Mouse (Mus musculus) spleen, adult 18-20 months (tissue): Measurements from ENCODE around the gene Zscan2.

Experiments used
- DNase-seq, 2 experiments: peaks; one replicate each; pipeline ENCODE4 v3.0.0; 2022; ENCODE audit warnings: mixed read lengths in 2 of 2

Gene Zscan2

DNA sequence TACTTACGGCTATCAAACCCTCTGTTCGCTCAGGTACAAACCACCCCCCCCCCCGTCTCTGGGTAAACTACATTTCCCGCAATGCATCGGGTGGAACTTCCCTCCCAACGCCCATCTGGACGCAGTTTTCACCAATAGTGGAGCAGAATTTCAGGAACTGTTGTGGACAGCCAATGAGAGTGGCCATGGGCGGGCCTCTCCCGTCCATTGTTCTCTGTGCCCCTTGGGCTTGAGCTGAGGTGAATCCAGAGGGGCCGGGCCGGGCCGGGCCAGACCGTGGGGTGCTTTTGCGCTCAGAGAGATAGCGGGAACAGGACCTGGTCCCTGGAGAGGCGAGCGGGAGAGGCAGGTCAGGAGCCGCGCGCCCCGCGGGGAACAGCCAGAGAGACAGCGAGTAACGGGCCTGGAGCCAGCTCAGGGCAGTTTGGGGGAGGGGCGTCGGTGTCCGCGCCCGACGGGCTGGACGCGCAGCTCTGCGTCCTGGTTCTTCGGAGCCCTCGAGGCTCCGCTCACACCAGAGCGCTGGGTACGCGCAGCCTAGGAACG lies at the start of gene Zscan2:
Zscan2 (plus strand) TSS at position 192 of the 546 bp plus-strand sequence.
- peak; percentile 77 to 78 for DNase-seq

- no peak for DNase-seq
These were observed 47.3 kb upstream of the Zscan2 start for GRCm38 (mm10) chr7:80813397-80813796.

GRCm38 (mm10) chr7:80816641-80817040 lies 44.1 kb upstream of the Zscan2 start:
- DNase-seq, result no peak

- DNase-seq, result no peak
These were observed 39.9 kb upstream of the Zscan2 start for GRCm38 (mm10) chr7:80820838-80821237.

DNA sequence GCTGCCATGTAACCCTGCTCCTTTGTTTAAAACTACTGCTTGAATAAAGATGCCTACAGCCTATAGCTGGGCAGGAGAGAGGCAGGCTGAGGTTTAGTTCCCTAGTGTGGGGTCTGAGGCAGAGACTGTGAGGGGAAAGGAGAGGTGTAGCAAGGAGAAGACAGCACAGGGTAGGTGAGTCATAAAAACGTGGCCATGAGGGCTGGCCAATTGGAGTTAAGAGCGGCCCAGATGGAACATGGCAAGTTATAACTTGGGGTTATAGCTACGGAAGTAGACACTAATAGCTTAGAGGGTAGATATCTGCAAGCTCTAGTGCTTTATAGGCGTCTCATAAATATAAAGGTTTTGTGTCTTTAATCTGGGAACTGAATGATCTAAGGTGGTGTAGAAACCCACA lies 37.5 kb upstream of the Zscan2 start:
- DNase-seq, result no peak

- no peak for DNase-seq
These were observed 36.6 kb upstream of the Zscan2 start for GRCm38 (mm10) chr7:80823875-80824682.

GRCm38 (mm10) chr7:80825843-80826403 lies 34.8 kb upstream of the Zscan2 start, which contains the start of gene Iqgap1:
Iqgap1 (minus strand) TSS chr7:80825974.
- DNase-seq, result no peak

DNA sequence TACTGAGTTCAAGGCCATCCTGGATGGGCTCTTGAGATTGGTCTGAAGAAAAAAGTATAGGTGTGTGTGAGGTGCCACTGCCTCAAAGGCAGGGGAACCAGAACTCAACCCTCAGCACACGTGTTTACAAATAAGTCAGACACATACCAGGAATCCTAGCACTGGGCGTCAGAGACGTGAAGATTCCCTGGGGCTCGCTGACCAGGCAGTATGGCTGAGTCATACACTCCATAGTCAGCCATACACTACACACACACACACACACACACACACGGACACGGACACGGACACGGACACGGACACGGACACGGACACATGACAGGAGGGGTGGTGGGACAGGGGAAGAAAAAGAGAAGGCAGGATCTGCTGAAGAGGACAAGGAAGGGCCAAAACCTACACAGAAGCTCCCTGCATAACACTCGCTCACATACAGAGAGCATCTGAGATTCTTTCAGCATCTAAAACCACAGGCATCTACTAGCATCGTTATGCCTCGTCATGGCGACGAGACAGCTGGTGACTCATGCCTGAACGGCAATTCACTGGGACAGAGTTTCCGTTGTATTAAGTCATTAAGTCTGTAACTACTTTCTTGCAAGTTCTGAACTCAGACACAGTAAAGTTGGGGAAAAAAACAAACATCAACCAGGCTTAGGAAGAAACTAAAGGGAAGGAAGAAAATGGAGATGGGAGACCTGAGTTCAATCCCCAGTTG lies 32.4 kb upstream of the Zscan2 start:
- DNase-seq, result no peak

GRCm38 (mm10) chr7:80830193-80830803 lies 30.4 kb upstream of the Zscan2 start:
- peak in 1 of 2 experiments; percentile 20 for DNase-seq

DNA sequence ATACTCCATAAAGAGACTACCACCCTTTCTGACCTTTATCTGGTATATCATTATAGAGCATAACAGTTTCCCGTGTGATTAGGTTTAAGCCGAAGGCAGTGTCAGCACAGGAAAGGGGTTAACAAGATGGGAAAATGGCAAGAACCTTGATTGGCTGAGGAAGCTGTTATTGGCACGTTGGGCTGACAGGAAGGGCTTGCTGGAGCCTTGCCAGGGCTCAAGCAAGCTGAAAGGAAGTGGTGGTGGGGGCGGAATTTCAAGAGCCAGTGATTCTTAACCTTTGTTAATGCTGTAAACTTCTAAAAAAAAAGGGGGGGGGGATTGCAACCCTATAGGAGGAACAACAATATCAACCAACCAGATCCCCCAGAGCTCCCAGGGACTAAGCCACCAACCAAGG lies 28.5 kb upstream of the Zscan2 start:
- peak; percentile 61 to 69 for DNase-seq

DNA sequence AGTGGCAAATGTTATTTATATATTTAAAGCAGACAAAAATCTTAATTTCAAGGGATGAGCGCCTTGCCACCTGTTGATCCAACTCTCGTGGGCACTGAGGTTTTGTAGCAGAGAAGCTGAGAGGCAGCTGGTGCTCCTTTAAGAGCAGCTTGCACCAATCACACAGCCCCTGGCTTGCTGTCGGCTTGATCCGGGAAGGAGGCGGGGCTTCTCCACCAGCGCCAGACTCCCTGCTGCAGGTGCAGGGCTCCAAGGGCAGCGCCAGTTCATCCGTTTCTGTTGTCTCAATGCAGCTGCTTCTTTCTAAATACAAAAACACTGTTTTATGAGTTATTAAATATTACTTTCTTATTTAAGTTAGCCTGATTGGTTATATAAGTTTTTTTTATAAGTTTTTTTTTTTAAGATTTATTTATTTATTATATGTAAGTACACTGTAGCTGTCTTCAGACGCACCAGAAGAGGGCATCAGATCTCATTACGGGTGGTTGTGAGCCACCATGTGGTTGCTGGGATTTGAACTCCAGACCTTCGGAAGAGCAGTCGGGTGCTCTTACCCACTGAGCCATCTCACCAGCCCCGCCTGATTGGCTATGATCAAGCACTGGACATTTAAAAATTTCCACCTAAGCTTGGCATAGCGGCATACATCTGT lies 27.6 kb upstream of the Zscan2 start:
- peak in 1 of 2 experiments; percentile 29 for DNase-seq

DNA sequence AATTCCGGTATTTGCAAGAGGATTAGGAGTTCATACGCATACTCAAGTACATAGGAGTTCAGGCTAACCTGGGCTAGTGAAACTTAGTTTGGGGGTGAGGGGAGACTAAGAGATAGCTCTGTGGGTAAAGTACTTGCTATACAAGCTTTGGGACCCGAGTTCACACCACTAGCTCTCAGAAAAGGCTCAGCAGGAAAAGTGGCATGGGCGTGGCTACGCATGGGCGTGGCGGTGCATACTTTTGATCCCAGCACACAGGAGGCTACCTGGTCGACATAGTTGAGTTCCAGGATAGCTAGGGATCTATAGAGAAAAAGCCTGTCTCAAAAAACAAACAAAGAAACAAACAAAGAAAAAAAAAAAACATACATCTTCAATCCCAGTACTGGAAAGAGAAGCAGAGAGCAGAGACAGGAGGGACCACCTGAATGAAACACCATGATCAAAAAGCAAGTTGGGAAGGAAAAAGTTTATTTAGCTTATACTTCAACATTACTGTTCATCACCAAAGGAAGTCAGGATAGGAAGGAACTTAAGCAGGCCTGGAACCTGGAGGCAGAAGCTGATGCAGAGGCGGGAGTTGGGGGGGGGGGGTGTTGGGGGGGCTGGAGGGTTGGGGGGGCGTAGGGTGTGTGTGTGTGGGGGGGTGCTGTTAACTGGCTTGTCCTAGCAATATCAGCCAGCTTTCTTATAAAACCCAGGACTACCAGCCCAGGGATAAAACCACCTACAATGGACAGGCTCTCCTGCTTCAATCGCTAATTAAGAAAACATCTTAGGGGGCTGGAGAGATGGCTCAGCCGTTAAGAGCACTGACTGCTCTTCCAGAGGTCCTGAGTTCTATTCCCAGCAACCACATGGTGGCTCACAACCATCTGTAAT lies 26.8 kb upstream of the Zscan2 start:
- no peak for DNase-seq

DNA sequence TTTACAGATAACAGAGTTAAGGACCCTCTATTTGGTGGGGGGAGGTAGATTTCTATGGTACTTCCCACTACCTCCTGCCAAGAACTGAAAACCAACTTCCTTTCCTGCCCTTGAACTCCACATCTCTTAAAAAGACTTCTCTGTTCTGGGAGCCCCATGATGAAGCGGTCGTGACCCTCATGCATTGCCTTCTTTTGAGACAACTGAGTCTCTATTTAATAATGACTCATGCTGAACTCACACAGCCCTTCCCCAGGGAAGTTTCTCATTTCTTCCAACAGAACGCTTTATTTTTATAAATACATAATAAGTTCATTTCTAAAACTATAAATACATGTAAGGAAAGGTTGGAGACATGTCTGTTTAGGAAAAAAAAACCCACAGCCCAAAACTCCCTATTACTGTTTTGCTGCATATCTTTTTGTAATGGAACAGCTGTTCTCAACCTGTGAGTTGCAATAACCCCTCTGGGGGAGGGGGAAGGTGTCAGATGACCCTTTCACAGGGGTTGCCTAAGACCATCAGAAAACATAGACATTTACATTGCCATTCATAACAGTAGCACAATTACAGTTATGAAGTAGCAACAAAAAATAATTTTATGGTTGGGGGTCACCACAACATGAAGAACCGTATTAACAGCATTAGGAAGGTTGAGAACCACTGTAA lies 24.6 kb upstream of the Zscan2 start:
- no peak for DNase-seq

DNA sequence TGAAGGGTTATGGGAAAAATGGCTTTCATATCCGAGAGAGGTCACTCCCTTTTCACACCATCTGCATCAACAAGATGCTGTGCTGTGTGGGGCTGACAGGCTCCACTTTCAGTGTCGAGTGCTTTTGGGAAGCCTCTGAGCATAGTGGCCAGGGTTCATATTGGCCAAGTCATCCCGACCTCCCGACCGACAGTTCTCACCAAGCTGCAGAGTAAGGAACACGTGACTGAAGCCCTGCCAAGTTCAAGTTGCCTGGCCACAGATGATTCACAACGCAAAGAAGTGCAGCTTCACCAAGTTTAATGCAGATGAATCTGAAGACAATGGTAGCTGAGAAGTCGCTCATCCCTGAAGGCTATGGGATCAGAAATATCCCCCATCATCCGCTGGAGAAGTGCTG lies 23.0 kb upstream of the Zscan2 start:
- no peak for DNase-seq

GRCm38 (mm10) chr7:80838247-80838646 lies 22.5 kb upstream of the Zscan2 start:
- no peak for DNase-seq

DNA sequence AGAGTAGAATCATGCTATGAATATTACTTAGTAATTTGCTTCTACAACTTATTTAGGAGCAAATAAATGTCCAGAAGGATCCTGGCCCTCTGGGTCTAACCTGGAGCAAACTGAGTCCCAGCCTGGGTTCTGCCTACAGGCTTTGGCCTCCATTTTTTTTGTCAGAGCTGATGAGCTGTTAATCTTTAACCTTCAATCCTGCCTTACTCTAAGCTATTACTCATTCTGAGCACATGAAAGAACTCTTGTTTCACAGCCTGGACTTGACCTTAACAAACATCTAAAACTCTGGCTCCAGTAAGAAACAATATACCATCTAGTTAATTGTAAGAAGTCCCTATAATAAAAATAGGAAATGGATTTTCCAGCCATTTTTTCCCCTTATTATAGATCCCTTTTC lies 21.0 kb upstream of the Zscan2 start:
- DNase-seq, result no peak

DNA sequence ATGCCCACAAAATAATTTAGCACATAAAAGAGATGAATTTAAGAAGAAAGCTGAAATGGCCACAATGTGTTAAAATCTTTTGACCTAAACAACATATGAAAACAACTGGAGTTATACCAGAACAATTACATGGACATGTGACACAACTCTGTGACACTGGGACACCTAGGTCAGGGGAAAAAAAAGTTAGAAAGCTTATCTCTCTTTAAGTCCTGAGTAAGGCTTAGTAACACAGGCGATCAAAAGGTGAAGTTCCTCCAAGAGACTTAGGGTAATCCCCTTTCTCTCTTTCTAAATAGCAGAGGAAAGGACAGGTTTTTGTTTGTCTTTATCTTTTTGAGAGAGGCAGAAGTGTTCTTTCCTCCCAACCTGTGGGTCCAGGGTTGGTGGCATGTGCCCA lies 20.5 kb upstream of the Zscan2 start:
- no peak for DNase-seq

- no peak for DNase-seq
These were observed 19.8 kb upstream of the Zscan2 start for GRCm38 (mm10) chr7:80840937-80841336.

- no peak for DNase-seq
These were observed 18.6 kb upstream of the Zscan2 start for GRCm38 (mm10) chr7:80842132-80842531.

- no peak for DNase-seq
These were observed 17.5 kb upstream of the Zscan2 start for GRCm38 (mm10) chr7:80843176-80843575.
